Mouse (Mus musculus) forebrain, postnatal 0 days (tissue): ENCODE data around the gene Elp1. TPM values are rescaled to one million over a fixed set of nuclear protein-coding genes. Genes with fewer than 3 reads are reported as not detected.

Experiments
- ATAC-seq: fragments of 200-750 bp; cut with Nextera tagmentation; 2 replicates; pipeline ENCODE4 v1.8.0; 2017; ENCODE audit warnings: mild to moderate bottlenecking, moderate library complexity
- DNase-seq: peaks from one replicate; pipeline ENCODE4 v3.0.0-alpha.2; 2015
- H3K27ac ChIP-seq: fragments of 300-500 bp; sonication (generic); 2 replicates; pipeline ENCODE4 v1.5.1; 2014; ENCODE audit warnings: low read depth, mild to moderate bottlenecking, antibody characterized with exemption, low read length, moderate library complexity, mixed read lengths
- H3K27me3 ChIP-seq: fragments of 300-500 bp; sonication (generic); 2 replicates; pipeline ENCODE4 v1.6.1; 2014; ENCODE audit warnings: mild to moderate bottlenecking, low read length, mixed read lengths; ENCODE audit not compliant: insufficient read depth
- H3K36me3 ChIP-seq: fragments of 300-500 bp; sonication (generic); 2 replicates; pipeline ENCODE4 v1.6.1; 2014; ENCODE audit warnings: mild to moderate bottlenecking, moderate library complexity; ENCODE audit not compliant: insufficient read depth
- H3K4me1 ChIP-seq: fragments of 300-500 bp; sonication (generic); 2 replicates; pipeline ENCODE4 v1.6.1; 2014; ENCODE audit warnings: antibody characterized with exemption; ENCODE audit not compliant: insufficient read depth
- H3K4me2 ChIP-seq: fragments of 300-500 bp; sonication (generic); 2 replicates; pipeline ENCODE4 v1.6.1; 2014; ENCODE audit warnings: low read depth, mild to moderate bottlenecking, moderate library complexity
- H3K4me3 ChIP-seq: fragments of 300-500 bp; sonication (generic); 2 replicates; pipeline ENCODE4 v1.5.1; 2014; ENCODE audit warnings: low read depth, low read length, mixed read lengths
- H3K9ac ChIP-seq: fragments of 300-500 bp; sonication (generic); 2 replicates; pipeline ENCODE4 v1.6.1; 2014; ENCODE audit warnings: mild to moderate bottlenecking
- H3K9me3 ChIP-seq: fragments of 300-500 bp; sonication (generic); 2 replicates; pipeline ENCODE4 v1.6.1; 2016; ENCODE audit warnings: low read length
- CTCF ChIP-seq: sonication (generic); IDR thresholded peaks from 2 replicates; pipeline ENCODE4 v1.5.1; 2016; ENCODE audit warnings: antibody characterized with exemption, control low read depth, low read depth
- WGBS: fragments of 180-500 bp; shearing (Covaris S2); extraction: QIAGEN DNeasy Blood & Tissue Kit; methylation state at CpG from one replicate; pipeline ENCODE4 v1.1.7; 2014; 5-methylcytosine and 5-hydroxymethylcytosine counted together
- polyA plus RNA-seq: library from polyadenylated mRNA; unstranded; fragments of >200 nt; fragmentation: Nextera tagmentation; extraction: Ambion mirVana; gene quantifications from 2 replicates; pipeline ENCODE4 v1.2.1, GENCODE M21; 2015
- total RNA-seq: library from RNA; depleted of rRNA; stranded (reverse); fragments of >200 nt; gene quantifications from 2 replicates; pipeline ENCODE4 v1.2.3, GENCODE M21; 2014

Gene Elp1
- total and polyA plus RNA-seq, 2 experiments from 2014 or later: 44.8 to 98.1 TPM

GRCm38 (mm10) chr4:56791373-56791772, 10.8 kb downstream of the Elp1 start:
- Histone ChIP-seq H3K4me3 (no peak overlapping the region), H3K9me3 (no peaks in the 10 kb centered on the region), H3K27me3 (no peaks in the 10 kb centered on the region), H3K9ac (no peak overlapping the region), H3K4me2 (no peak overlapping the region), H3K4me1 (no peaks in the 10 kb centered on the region), H3K36me3 (peaks cover 84% of the 10 kb centered on the region), H3K27ac (no peak overlapping the region)
- WGBS: 31% methylated on average over 1 of the region's 1 CpGs
- ATAC-seq (peak; percentile 74), DNase-seq (peak; percentile 19)
- peak; percentile 61 for TF ChIP-seq CTCF

DNA sequence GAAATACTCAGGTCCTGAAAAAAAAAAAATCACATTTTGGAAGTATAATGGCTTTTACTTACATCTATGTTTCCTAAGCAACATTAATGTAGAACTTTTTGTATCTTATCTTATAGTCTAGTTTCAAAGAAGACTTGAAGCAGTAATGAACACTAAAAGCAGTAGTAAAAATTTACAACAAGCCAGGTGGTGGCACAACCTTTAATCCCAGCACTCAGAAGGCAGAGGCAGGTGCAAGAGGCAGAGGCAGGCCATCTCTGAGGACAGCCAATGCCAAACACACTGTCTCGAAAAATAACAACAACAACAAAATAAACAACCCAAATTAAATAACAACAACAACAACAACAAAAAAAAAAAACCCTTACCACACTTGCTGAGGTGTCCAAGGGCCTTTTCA, 31.1 kb downstream of the Elp1 start:
- ATAC-seq (no peak), DNase-seq (no peak)
- H3K4me2 ChIP-seq: no peak overlapping the region
- H3K4me1 ChIP-seq: no peaks in the 10 kb centered on the region
- no peak for TF ChIP-seq CTCF
- peaks cover 86% of the 10 kb centered on the region for H3K36me3 ChIP-seq
- 76% methylated on average over 1 of the region's 1 CpGs for WGBS
- no peak overlapping the region for H3K4me3 ChIP-seq
- no peak overlapping the region for H3K9ac ChIP-seq
- H3K27me3 ChIP-seq: no peaks in the 10 kb centered on the region
- H3K27ac ChIP-seq: no peak overlapping the region
- H3K9me3 ChIP-seq: no peaks in the 10 kb centered on the region

DNA sequence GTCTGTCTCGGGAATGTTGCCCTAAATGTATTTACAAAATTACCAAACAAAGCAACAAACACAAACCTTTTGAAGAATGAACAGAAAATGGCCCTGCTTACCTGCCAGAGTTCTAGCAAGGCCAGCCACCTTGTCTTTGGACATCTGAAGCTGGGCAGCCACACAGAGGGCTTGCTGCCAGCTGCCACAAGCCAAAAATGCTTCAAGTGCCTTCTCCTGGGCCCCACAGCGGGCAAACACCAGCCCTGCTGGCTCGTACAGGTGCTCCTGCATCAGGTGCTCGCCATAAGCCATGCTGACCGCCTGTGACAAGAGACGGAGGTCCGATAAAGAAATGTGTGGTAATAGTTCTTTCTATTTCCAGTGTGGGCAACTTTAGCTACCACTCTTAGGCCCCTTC, 33.2 kb downstream of the Elp1 start:
- no peak for ATAC-seq

DNA sequence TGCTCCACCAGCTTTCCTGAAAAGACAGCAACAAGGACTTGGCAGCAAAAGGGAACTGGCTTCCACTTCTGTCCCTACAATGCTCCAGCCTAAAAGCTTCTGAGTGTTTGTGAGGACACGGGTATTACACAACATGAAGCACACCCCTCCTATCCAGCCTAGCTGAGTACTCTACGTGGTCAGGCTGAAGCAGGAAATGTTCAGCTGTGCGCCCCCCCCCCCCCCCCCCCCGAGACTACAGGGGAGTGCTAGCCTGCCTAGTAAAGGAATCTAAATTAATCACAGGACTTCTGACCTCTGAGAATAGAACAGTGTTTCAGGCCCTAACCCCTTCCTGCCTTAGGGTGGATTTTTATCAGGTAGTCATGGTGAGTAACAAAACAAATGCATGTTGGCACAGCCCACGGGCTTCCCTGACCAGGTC, 34.3 kb downstream of the Elp1 start:
- Histone ChIP-seq H3K9ac (no peak overlapping the region), H3K27ac (no peak overlapping the region), H3K9me3 (no peaks in the 10 kb centered on the region), H3K4me3 (no peak overlapping the region), H3K4me1 (no peaks in the 10 kb centered on the region), H3K27me3 (no peaks in the 10 kb centered on the region), H3K4me2 (no peak overlapping the region), H3K36me3 (peaks cover 85% of the 10 kb centered on the region)
- TF ChIP-seq CTCF: no peak
- WGBS: 85% methylated on average over 5 of the region's 5 CpGs
- no peak for DNase-seq
- no peak for ATAC-seq

More for the DNA sequence above, 33.2 kb downstream of the Elp1 start:
- Histone ChIP-seq H3K9ac (no peak overlapping the region), H3K36me3 (peaks cover 89% of the 10 kb centered on the region), H3K4me1 (no peaks in the 10 kb centered on the region), H3K4me2 (no peak overlapping the region), H3K4me3 (no peak overlapping the region), H3K27ac (no peak overlapping the region), H3K9me3 (no peaks in the 10 kb centered on the region), H3K27me3 (no peaks in the 10 kb centered on the region)
- WGBS: 93% methylated on average over 7 of the region's 7 CpGs
- TF ChIP-seq CTCF: no peak
- no peak for DNase-seq

- DNase-seq (no peak), ATAC-seq (no peak)
- peaks cover 93% of the 10 kb centered on the region for H3K36me3 ChIP-seq
- no peaks in the 10 kb centered on the region for H3K4me1 ChIP-seq
- H3K4me3 ChIP-seq: no peak overlapping the region
- H3K9ac ChIP-seq: no peak overlapping the region
- no peaks in the 10 kb centered on the region for H3K27me3 ChIP-seq
- no peak overlapping the region for H3K27ac ChIP-seq
- no peaks in the 10 kb centered on the region for H3K9me3 ChIP-seq
- TF ChIP-seq CTCF: no peak
- no peak overlapping the region for H3K4me2 ChIP-seq
- WGBS: 97% methylated on average over 1 of the region's 1 CpGs
Observed at GRCm38 (mm10) chr4:56757693-56758092, 44.4 kb downstream of the Elp1 start.

- Histone ChIP-seq H3K9ac (no peak overlapping the region), H3K27ac (no peak overlapping the region), H3K4me3 (no peak overlapping the region), H3K4me1 (no peaks in the 10 kb centered on the region), H3K36me3 (peaks cover 89% of the 10 kb centered on the region), H3K4me2 (no peak overlapping the region), H3K27me3 (no peaks in the 10 kb centered on the region), H3K9me3 (no peaks in the 10 kb centered on the region)
- 94% methylated on average over 10 of the region's 10 CpGs for WGBS
- TF ChIP-seq CTCF: no peak
- ATAC-seq (no peak), DNase-seq (no peak)
Observed at GRCm38 (mm10) chr4:56756966-56757600, 45.0 kb downstream of the Elp1 start.

GRCm38 (mm10) chr4:56756021-56756420, 46.1 kb downstream of the Elp1 start:
- DNase-seq (no peak), ATAC-seq (no peak)
- Histone ChIP-seq H3K27me3 (no peaks in the 10 kb centered on the region), H3K9me3 (no peaks in the 10 kb centered on the region), H3K9ac (no peak overlapping the region), H3K36me3 (peaks cover 90% of the 10 kb centered on the region), H3K4me1 (no peaks in the 10 kb centered on the region), H3K4me3 (no peak overlapping the region), H3K27ac (no peak overlapping the region), H3K4me2 (no peak overlapping the region)
- no peak for TF ChIP-seq CTCF
- WGBS: 88% methylated on average over 5 of the region's 5 CpGs
